Mouse (Mus musculus): ENCODE measurements around the gene Khk.

- no peak for TF ChIP-seq CTCF (IDR thresholded peaks at IDR 0.05; ENCODE audit: low read depth)
- TF ChIP-seq EP300 (IDR thresholded peaks at IDR 0.05; ENCODE audit: low read depth), result no peak
Observed at GRCm38 (mm10) chr5:30915456-30915855, 5.8 kb upstream of the Khk start.

All from heart, postnatal 0 days (tissue).